Mouse (Mus musculus) cortical plate, adult 2 months (tissue): ENCODE results near the gene Gm44805.

Experiments
- CTCF ChIP-seq: fragments of 200-500 bp; IDR thresholded peaks from 2 replicates; pipeline ENCODE4 v1.5.1; 2011; ENCODE audit warnings: mild to moderate bottlenecking, control low read depth, low read length; ENCODE audit not compliant: insufficient read depth; ENCODE audit errors: extremely low read depth
- POLR2A ChIP-seq: fragments of 200-500 bp; IDR thresholded peaks from 2 replicates; pipeline ENCODE4 v1.6.1; 2011; ENCODE audit warnings: mild to moderate bottlenecking, low read length, control low read depth; ENCODE audit not compliant: insufficient read depth; ENCODE audit errors: extremely low read depth

GRCm38 (mm10) chr7:19714836-19715235, 33.6 kb upstream of the Gm44805 start:
- TF ChIP-seq CTCF (no peak), POLR2A (no peak)
